Mouse (Mus musculus) liver, adult (tissue): ENCODE data around the gene Sec22c.

Experiments
- GATA4 ChIP-seq: IDR thresholded peaks from 2 replicates; pipeline ENCODE4 v1.6.1; 2014; ENCODE audit warnings: mild to moderate bottlenecking, low read length; ENCODE audit not compliant: insufficient replicate concordance

Gene Sec22c

DNA sequence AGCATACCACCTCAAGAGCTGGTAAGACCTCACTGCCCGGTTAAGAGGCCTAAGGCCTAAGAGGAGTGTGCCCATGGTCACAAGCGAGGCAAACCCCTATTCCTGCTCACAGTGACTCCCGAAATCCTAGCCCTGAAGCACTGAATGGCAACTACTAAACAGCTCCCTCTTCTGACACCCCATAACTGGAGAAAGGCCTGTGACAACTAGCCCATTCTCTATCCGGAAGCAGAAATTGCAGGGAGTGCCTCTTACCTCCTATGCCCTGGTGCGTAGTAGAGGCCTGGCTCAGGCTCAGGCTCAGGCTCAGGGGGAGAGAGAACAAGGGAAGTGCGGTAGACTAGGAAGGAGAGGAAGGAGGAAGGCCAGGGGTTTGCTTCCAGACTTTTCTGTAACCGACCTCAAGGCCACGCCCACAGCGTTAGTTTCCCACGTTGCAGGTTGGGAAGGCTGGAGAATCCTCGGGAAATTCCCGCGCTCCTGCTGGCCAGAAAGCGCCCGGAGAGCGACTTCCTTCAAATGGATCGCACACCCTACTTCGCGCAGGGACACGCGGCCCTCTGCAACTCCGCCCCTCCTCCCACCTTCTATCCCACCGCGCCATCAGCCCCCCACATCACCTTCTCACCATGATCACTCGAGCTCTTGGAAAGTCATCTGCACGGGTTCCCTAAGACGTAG lies 63.9 kb downstream of the Sec22c start:
- no peak for TF ChIP-seq GATA4

DNA sequence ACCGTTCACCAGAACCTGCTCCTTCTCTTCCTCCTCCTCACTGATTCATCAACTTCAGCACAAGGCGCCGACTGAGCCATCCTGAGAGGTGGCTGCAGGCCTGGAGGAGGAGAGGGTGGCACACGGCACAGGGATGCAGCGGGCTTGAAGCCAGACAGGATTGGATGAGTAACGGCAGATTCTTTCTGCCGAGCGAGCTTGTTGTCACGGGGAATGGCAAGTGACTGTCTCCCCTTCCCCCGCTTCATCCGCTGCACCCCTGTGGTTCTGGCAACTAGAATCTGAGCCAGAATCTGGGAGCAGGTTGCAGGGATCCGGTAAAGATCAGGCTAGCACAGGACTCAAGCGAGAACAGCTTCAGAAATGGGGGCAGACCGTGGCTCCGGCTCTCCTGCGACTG lies 65.5 kb downstream of the Sec22c start:
- TF ChIP-seq GATA4, result no peak

DNA sequence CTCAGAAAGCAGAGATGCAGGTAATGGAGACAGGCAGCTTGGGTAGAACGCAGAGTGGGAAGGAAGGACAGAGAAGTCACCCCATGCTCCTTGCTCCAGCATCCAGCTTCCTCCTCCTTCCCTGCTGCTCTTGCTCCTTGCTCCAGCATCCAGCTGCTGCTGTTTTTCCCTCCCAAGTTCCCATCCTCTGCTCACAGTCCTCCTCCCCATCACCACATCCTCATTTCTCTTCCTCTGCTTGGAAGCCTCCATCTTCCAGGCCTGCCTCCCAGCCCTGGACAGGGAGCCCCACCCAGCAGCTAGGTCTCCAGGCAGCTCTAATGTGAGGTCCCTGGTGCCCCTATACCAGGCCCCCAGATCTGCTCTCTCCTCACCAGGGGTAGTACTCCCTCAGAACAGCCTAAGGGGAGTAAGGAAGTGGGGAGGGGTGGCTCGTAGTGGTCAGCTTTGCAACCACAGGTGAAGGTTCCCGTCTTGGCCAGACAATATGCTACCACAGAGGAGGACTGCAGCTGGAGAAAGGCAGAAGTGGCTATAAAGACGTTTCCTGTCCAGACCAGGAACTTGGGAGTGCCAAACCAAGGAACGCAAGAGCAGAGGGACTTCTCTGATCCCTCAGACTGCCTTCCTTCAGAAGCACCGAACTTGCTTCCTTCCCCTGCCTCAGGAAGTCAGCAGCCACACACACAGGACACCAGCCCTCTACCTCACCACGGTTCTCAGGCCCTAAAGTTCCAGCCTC lies 69.3 kb downstream of the Sec22c start:
- TF ChIP-seq GATA4, result no peak

DNA sequence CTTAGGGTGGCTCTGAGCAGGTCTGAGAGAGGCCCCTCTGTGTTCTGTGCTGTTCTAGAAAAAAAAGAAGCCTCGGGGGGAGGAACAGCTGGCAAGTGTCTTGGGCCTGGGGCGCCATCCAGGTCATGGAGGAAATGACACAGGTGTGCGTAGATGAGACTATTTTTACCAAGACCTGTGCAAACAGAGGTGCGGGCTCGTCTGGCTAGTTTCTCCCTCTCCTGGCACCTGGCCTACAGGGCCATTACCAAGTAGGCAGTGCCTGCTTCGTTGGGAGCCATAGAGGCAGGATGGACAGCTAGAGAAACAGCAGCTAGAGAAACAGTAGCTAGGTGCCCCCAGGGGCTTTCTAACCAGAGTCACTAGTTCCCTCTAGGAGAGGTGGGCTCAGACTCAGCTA lies 72.0 kb downstream of the Sec22c start:
- TF ChIP-seq GATA4, result no peak

DNA sequence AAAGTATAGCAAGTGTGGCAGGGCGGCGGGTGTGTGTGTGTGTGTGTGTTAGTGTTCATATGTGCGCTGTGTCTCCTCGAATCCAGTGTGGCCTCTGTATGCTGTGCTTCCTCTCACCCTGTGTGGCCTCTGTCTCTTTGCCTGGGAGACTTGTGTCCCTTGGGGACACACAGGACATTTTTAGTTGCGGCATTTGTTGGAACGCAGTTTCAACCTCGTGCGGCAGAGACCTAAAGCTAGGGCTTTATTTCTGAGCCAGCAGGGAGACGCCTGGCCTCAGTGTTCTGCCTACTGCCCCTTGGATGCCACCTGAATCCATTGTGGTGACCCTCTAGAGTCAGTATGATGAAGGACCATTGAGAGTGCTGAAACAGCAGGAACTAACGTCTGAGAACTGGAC lies 72.4 kb downstream of the Sec22c start:
- no peak for TF ChIP-seq GATA4

DNA sequence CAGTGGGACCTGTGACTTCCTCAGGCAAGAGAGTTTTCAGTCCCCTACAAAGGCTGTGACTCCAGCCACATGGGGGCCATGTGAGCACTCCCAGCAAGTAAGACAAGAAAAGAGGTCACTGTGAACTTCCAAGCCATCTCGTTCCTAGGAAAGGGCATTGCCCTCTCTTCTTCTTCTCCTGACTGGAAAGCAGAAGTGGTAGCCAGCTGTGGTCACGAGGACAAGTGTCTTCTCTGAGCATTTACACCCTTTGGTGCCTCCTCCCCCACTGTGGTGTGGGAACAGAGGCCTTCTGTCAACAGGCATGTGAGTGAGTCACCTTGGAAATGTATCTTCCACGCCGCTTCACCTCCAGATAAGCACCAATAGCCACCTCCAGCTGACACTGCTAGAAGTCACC lies 73.3 kb downstream of the Sec22c start:
- no peak for TF ChIP-seq GATA4

DNA sequence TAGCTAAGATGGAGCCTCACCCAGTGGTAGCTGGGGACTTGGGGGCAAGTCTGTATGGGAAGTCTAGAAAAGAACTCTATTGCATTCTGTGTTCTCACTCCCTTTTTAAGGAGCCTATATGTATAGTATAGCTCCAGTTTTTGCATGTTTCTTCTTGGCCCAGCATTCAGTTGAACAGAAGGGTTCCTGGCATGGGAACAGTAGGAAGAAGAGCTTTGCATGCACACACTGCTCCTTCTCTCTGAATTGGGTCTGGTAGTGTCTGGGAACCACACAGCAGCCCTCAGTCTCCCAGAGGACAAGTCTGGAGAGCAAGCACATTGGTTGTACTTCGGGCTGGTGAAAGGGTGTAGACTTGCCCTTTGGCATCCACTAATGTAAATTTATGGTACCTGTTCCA lies 74.7 kb downstream of the Sec22c start:
- TF ChIP-seq GATA4, result no peak
